Mouse (Mus musculus): Measurements from ENCODE around the gene Drc3.

DNA sequence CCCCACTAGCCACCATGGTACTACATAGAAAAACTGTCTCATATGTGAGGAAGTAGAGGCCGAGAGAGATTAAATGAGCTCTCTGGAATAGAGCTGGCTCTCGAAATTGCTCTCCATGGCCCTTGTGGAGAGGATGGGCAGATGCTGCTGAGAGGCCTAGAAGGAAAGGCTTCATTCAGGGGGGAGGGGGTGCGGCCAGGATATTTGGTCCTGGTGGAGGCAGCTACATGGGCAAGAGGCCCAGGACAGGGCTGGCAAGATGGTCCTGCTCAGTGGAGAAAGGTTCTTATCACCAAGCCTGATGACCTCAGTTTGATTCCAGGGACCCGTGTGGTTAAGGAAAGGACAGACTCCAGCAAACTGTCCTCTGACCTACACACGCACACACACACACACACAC, 32.8 kb downstream of the Drc3 start:
- TF ChIP-seq POLR2A (IDR thresholded peaks at IDR 0.05; ENCODE audit: control insufficient read depth, extremely low read depth, insufficient read depth, low read length, poor library complexity) (no peak), CTCF (IDR thresholded peaks at IDR 0.05; ENCODE audit: borderline replicate concordance, control insufficient read depth, extremely low read depth, insufficient read depth, low read length, poor library complexity) (no peak)
